Mouse (Mus musculus) lung, postnatal 0 days (tissue): Measurements from ENCODE around the gene Slc25a40. TPM values are rescaled to one million over a fixed set of nuclear protein-coding genes. Genes with fewer than 3 reads are reported as not detected.

Source experiments
- ATAC-seq: fragments of 200-750 bp; cut with Nextera tagmentation; 2 replicates; pipeline ENCODE4 v1.8.0; 2017; ENCODE audit warnings: moderate library complexity
- DNase-seq: peaks from one replicate; pipeline ENCODE4 v3.0.0-alpha.2; 2016; ENCODE audit warnings: low spot score
- H3K27ac ChIP-seq: fragments of 300-500 bp; sonication (generic); 2 replicates; pipeline ENCODE4 v1.5.1; 2014; ENCODE audit warnings: antibody characterized with exemption, mild to moderate bottlenecking, low read length, mixed read lengths
- H3K27me3 ChIP-seq: fragments of 300-500 bp; sonication (generic); replicated peaks from 2 replicates; pipeline ENCODE4 v1.6.1; 2014; ENCODE audit warnings: low read length, mixed read lengths; ENCODE audit not compliant: insufficient read depth
- H3K36me3 ChIP-seq: fragments of 300-500 bp; sonication (generic); 2 replicates; pipeline ENCODE4 v1.6.1; 2014; ENCODE audit warnings: low read length, mixed read lengths; ENCODE audit not compliant: insufficient read depth
- H3K4me1 ChIP-seq: fragments of 300-500 bp; sonication (generic); 2 replicates; pipeline ENCODE4 v1.6.1; 2014; ENCODE audit warnings: antibody characterized with exemption, low read depth, low read length, mixed read lengths; ENCODE audit not compliant: insufficient read depth
- H3K4me2 ChIP-seq: fragments of 300-500 bp; sonication (generic); replicated peaks from 2 replicates; pipeline ENCODE4 v1.6.1; 2014; ENCODE audit warnings: low read depth, mild to moderate bottlenecking, low read length, moderate library complexity, mixed read lengths
- H3K4me3 ChIP-seq: fragments of 300-500 bp; sonication (generic); 2 replicates; pipeline ENCODE4 v1.5.1; 2014; ENCODE audit warnings: low read depth, low read length
- H3K9ac ChIP-seq: fragments of 300-500 bp; sonication (generic); replicated peaks from 2 replicates; pipeline ENCODE4 v1.6.1; 2014; ENCODE audit warnings: low read depth, mild to moderate bottlenecking
- H3K9me3 ChIP-seq: fragments of 300-500 bp; sonication (generic); 2 replicates; pipeline ENCODE4 v1.6.1; 2016; ENCODE audit warnings: low read length, mixed read lengths
- CTCF ChIP-seq: IDR thresholded peaks from 2 replicates; pipeline ENCODE4 v1.5.1; 2016; ENCODE audit warnings: antibody characterized with exemption, mild to moderate bottlenecking
- EP300 ChIP-seq: IDR thresholded peaks from 2 replicates; pipeline ENCODE4 v1.6.1; 2016; ENCODE audit warnings: antibody characterized with exemption, mild to moderate bottlenecking, control low read depth
- WGBS: fragments of 180-500 bp; shearing (Covaris S2); extraction: QIAGEN DNeasy Blood & Tissue Kit; methylation state at CpG from one replicate; pipeline ENCODE4 v1.1.7; 2014; 5-methylcytosine and 5-hydroxymethylcytosine counted together
- polyA plus RNA-seq: library from polyadenylated mRNA; unstranded; fragments of >200 nt; fragmentation: Nextera tagmentation; extraction: Ambion mirVana; gene quantifications from 2 replicates; pipeline ENCODE4 v1.2.1, GENCODE M21; 2015

The Slc25a40 gene
- polyA plus RNA-seq, 1 experiment from 2014 or later = 8.6 TPM

- no peaks in the 10 kb centered on the region for H3K27me3 ChIP-seq
- peaks cover 13% of the 10 kb centered on the region; the same call in 1 of the 2 replicates for H3K36me3 ChIP-seq
- no peaks in the 10 kb centered on the region for H3K4me1 ChIP-seq
- DNase-seq = no peak
- no peak overlapping the region for H3K27ac ChIP-seq
- no peak overlapping the region for H3K9ac ChIP-seq
- WGBS = 86% methylated on average over 4 of the region's 4 CpGs
- H3K4me3 ChIP-seq = no peak overlapping the region
- no peak for ATAC-seq
- H3K9me3 ChIP-seq = no peaks in the 10 kb centered on the region
- TF ChIP-seq CTCF (peak; percentile 19; the same call in 1 of the 2 replicates), EP300 (no peak)
- no peak overlapping the region for H3K4me2 ChIP-seq
Observed at GRCm38 (mm10) chr5:8408746-8409145, 13.9 kb upstream of the Slc25a40 start.

GRCm38 (mm10) chr5:8416683-8417413 is 5.8 kb upstream of the Slc25a40 start:
- Histone ChIP-seq H3K9ac (no peak overlapping the region), H3K4me1 (peaks cover 3% of the 10 kb centered on the region; the same call in 1 of the 2 replicates), H3K9me3 (no peaks in the 10 kb centered on the region), H3K27me3 (no peaks in the 10 kb centered on the region), H3K36me3 (no peaks in the 10 kb centered on the region; the same call in 1 of the 2 replicates), H3K4me3 (no peak overlapping the region), H3K4me2 (no peak overlapping the region), H3K27ac (peak overlapping the region; percentile 57)
- peak; percentile 81 for ATAC-seq
- 77% methylated on average over 3 of the region's 3 CpGs for WGBS
- DNase-seq = peak; percentile 50
- TF ChIP-seq EP300 = peak; percentile 53
- no peak for TF ChIP-seq CTCF

GRCm38 (mm10) chr5:8417443-8417842 is 5.2 kb upstream of the Slc25a40 start:
- Histone ChIP-seq H3K4me3 (no peak overlapping the region), H3K9me3 (no peaks in the 10 kb centered on the region), H3K4me1 (peaks cover 3% of the 10 kb centered on the region; the same call in 1 of the 2 replicates), H3K4me2 (no peak overlapping the region), H3K9ac (no peak overlapping the region), H3K27me3 (no peaks in the 10 kb centered on the region), H3K36me3 (no peaks in the 10 kb centered on the region; the same call in 1 of the 2 replicates), H3K27ac (peak overlapping the region; percentile 57; the same call in 1 of the 2 replicates)
- 45% methylated on average over 1 of the region's 1 CpGs for WGBS
- ATAC-seq (0 out of 2 replicates have a peak, but pooled peaks have one; percentile 0), DNase-seq (peak; percentile 9)
- no peak for TF ChIP-seq EP300
- TF ChIP-seq CTCF = no peak

- Histone ChIP-seq H3K9me3 (no peaks in the 10 kb centered on the region), H3K27me3 (no peaks in the 10 kb centered on the region), H3K9ac (peak overlapping the region; percentile 81), H3K4me2 (peak overlapping the region; percentile 94), H3K36me3 (no peaks in the 10 kb centered on the region; the same call in 1 of the 2 replicates), H3K4me3 (peak overlapping the region; percentile 88), H3K27ac (no peak overlapping the region), H3K4me1 (peaks cover 3% of the 10 kb centered on the region; the same call in 1 of the 2 replicates)
- DNase-seq (peak; percentile 26), ATAC-seq (no peak)
- no peak for TF ChIP-seq CTCF
- WGBS = 6% methylated on average over 3 of the region's 3 CpGs
Observed at GRCm38 (mm10) chr5:8421424-8421823, 1.2 kb upstream of the Slc25a40 start.

GRCm38 (mm10) chr5:8422932-8423928 is 580 bp downstream of the Slc25a40 start:
- Histone ChIP-seq H3K4me3 (peak overlapping the region; percentile 88), H3K27ac (peak overlapping the region; percentile 76), H3K4me2 (peak overlapping the region; percentile 94), H3K4me1 (peaks cover 3% of the 10 kb centered on the region; the same call in 1 of the 2 replicates), H3K9ac (peak overlapping the region; percentile 75), H3K36me3 (no peaks in the 10 kb centered on the region; the same call in 1 of the 2 replicates), H3K9me3 (no peaks in the 10 kb centered on the region), H3K27me3 (no peaks in the 10 kb centered on the region)
- DNase-seq (peak; percentile 44), ATAC-seq (no peak)
- TF ChIP-seq EP300 = no peak
- peak; percentile 44 for TF ChIP-seq CTCF
- under 1% methylated on average over 40 of the region's 40 CpGs for WGBS
